ENCODE assay signal across 29 mouse cellular contexts in genomic region chr11:6596616-6597015, GRCm38 (mm10). TPM values are rescaled to one million over a fixed set of nuclear protein-coding genes. Genes with fewer than 3 reads are reported as not detected.
DNase-seq lines count a peak whose midpoint lies in the region; ATAC-seq lines count a peak whose summit lies in the region.
"Had no signal": no experiment of that assay in that cellular context is flagged by ENCODE, and none has a peak within 500 bp of the region (broad histone marks: within the 10 kb centered on the region; RNA-seq: fewer than 3 reads in every experiment).

No protein-coding gene starts in this region.

- no peaks in the 10 kb centered on the region for H3K27me3 ChIP-seq in hindbrain, embryonic 10.5 days (ENCODE audit: insufficient read depth, poor library complexity, severe bottlenecking)
- no peaks in the 10 kb centered on the region for H3K27me3 ChIP-seq in hindbrain, embryonic 11.5 days (ENCODE audit: control insufficient read depth, insufficient read depth, low read length)
- no peaks in the 10 kb centered on the region; the same call in 1 of the 2 replicates for H3K27me3 ChIP-seq in liver, embryonic 15.5 days
- H3K27me3 ChIP-seq in hindbrain, embryonic 15.5 days = no peaks in the 10 kb centered on the region
- no peaks in the 10 kb centered on the region for H3K27me3 ChIP-seq in midbrain, embryonic 14.5 days (ENCODE audit: control insufficient read depth, insufficient read depth, low read length)
- H3K27me3 ChIP-seq: embryonic facial prominence, embryonic 15.5 days; neural tube, embryonic 12.5 days had no signal

- ATAC-seq in hindbrain, embryonic 11.5 days (ENCODE audit: low FRiP score) = no peak
- ATAC-seq in liver, embryonic 15.5 days (ENCODE audit: insufficient read depth) = no peak
- no peak for ATAC-seq in hindbrain, embryonic 15.5 days (ENCODE audit: low FRiP score, low read depth)
- ATAC-seq in midbrain, embryonic 14.5 days (ENCODE audit: low FRiP score, low TSS enrichment) = no peak
- ATAC-seq: CD4-positive, CD25-positive, alpha-beta regulatory T cell, adult 4 months; forebrain, embryonic 14.5 days; intestine, embryonic 16.5 days had no signal

- DNase-seq in hindbrain, embryonic 10.5 days (ENCODE audit: low spot score) = no peak
- DNase-seq in hindbrain, embryonic 11.5 days (ENCODE audit: low spot score) = no peak
- no peak for DNase-seq in liver
- DNase-seq in midbrain, embryonic 14.5 days = no peak
- no peak for DNase-seq in cerebellum, postnatal 25 days
- DNase-seq in embryo, embryonic 10 days (ENCODE audit: low spot score) = no peak
- DNase-seq: adrenal gland, postnatal 14 days; cerebellum, adult 11 months; cerebellum, adult 9-11 months; heart, postnatal 10 days; kidney, adult 8-10 months; kidney, postnatal 4 days; left cerebral cortex, postnatal 4 days; lung, adult 2 months; lung, postnatal 10 days; thymus, adult 2 months; thymus, postnatal 4 days had no signal

- peaks cover 88% of the 10 kb centered on the region for H3K36me3 ChIP-seq in hindbrain, embryonic 10.5 days
- H3K36me3 ChIP-seq in hindbrain, embryonic 11.5 days (ENCODE audit: control insufficient read depth, insufficient read depth, low read length) = peaks cover 7% of the 10 kb centered on the region
- peaks cover 68% of the 10 kb centered on the region for H3K36me3 ChIP-seq in liver, embryonic 15.5 days (replicated peaks)
- H3K36me3 ChIP-seq in hindbrain, embryonic 15.5 days = peaks cover 49% of the 10 kb centered on the region
- peaks cover 86% of the 10 kb centered on the region for H3K36me3 ChIP-seq in midbrain, embryonic 14.5 days (ENCODE audit: control insufficient read depth, insufficient read depth, low read length)

- peak overlapping the region; percentile 31; the same call in 1 of the 2 replicates for H3K27ac ChIP-seq in hindbrain, embryonic 10.5 days
- no peak overlapping the region for H3K27ac ChIP-seq in hindbrain, embryonic 11.5 days (ENCODE audit: low read depth, low read length)
- H3K27ac ChIP-seq in liver, embryonic 15.5 days (replicated peaks) = peak overlapping the region; percentile 88
- H3K27ac ChIP-seq in hindbrain, embryonic 15.5 days (replicated peaks) = peak overlapping the region; percentile 43; the same call in 1 of the 2 replicates
- H3K27ac ChIP-seq in midbrain, embryonic 14.5 days (replicated peaks; ENCODE audit: low read depth, low read length) = 0 out of 2 replicates have a peak overlapping the region, but pooled peaks have one; percentile 83
- H3K27ac ChIP-seq: embryonic facial prominence, embryonic 10.5 days; embryonic facial prominence, embryonic 15.5 days; heart, embryonic 13.5 days; kidney, postnatal 0 days; macrophage; neural tube, embryonic 12.5 days had no signal

- no peak overlapping the region for H3K9ac ChIP-seq in hindbrain, embryonic 11.5 days (ENCODE audit: low read depth, low read length)
- H3K9ac ChIP-seq in liver, embryonic 15.5 days = no peak overlapping the region
- H3K9ac ChIP-seq in hindbrain, embryonic 15.5 days = no peak overlapping the region
- no peak overlapping the region for H3K9ac ChIP-seq in midbrain, embryonic 14.5 days (replicated peaks; ENCODE audit: low read length)
- H3K9ac ChIP-seq: embryonic facial prominence, embryonic 15.5 days; heart, embryonic 13.5 days; neural tube, embryonic 12.5 days had no signal

- H3K4me3 ChIP-seq in hindbrain, embryonic 10.5 days = no peak overlapping the region
- no peak overlapping the region for H3K4me3 ChIP-seq in hindbrain, embryonic 11.5 days (ENCODE audit: low read depth, low read length)
- no peak overlapping the region for H3K4me3 ChIP-seq in liver, embryonic 15.5 days (replicated peaks)
- H3K4me3 ChIP-seq in hindbrain, embryonic 15.5 days = no peak overlapping the region
- no peak overlapping the region for H3K4me3 ChIP-seq in midbrain, embryonic 14.5 days (replicated peaks; ENCODE audit: low read depth, low read length)
- H3K4me3 ChIP-seq: embryonic facial prominence, embryonic 10.5 days; embryonic facial prominence, embryonic 15.5 days; heart, embryonic 13.5 days; neural tube, embryonic 12.5 days had no signal

- 87% methylated on average over 3 of the region's 3 CpGs for WGBS in hindbrain, embryonic 10.5 days
- WGBS in hindbrain, embryonic 11.5 days = 89% methylated on average over 3 of the region's 3 CpGs
- WGBS in liver, embryonic 15.5 days (ENCODE audit: insufficient replicate concordance) = 77% methylated on average over 3 of the region's 3 CpGs
- 82% methylated on average over 3 of the region's 3 CpGs for WGBS in hindbrain, embryonic 15.5 days
- WGBS in midbrain, embryonic 14.5 days = 81% methylated on average over 3 of the region's 3 CpGs

- no peaks in the 10 kb centered on the region for H3K9me3 ChIP-seq in hindbrain, embryonic 10.5 days
- H3K9me3 ChIP-seq in hindbrain, embryonic 11.5 days (ENCODE audit: control insufficient read depth, low read length) = no peaks in the 10 kb centered on the region
- H3K9me3 ChIP-seq in liver, embryonic 15.5 days (replicated peaks) = no peaks in the 10 kb centered on the region
- H3K9me3 ChIP-seq in hindbrain, embryonic 15.5 days = no peaks in the 10 kb centered on the region
- H3K9me3 ChIP-seq in midbrain, embryonic 14.5 days (ENCODE audit: control insufficient read depth, low read length) = no peaks in the 10 kb centered on the region
- H3K9me3 ChIP-seq: embryonic facial prominence, embryonic 10.5 days; embryonic facial prominence, embryonic 15.5 days; heart, embryonic 13.5 days; neural tube, embryonic 12.5 days had no signal

- H3K4me2 ChIP-seq in hindbrain, embryonic 11.5 days (replicated peaks; ENCODE audit: low read depth, low read length) = no peak overlapping the region
- no peak overlapping the region for H3K4me2 ChIP-seq in liver, embryonic 15.5 days
- H3K4me2 ChIP-seq in hindbrain, embryonic 15.5 days = no peak overlapping the region
- H3K4me2 ChIP-seq in midbrain, embryonic 14.5 days (ENCODE audit: low read length) = no peak overlapping the region
- H3K4me2 ChIP-seq: embryonic facial prominence, embryonic 15.5 days; heart, embryonic 13.5 days; neural tube, embryonic 12.5 days had no signal

- H3K4me1 ChIP-seq in hindbrain, embryonic 10.5 days (replicated peaks) = peaks cover 47% of the 10 kb centered on the region
- peaks cover 20% of the 10 kb centered on the region for H3K4me1 ChIP-seq in hindbrain, embryonic 11.5 days (replicated peaks; ENCODE audit: control insufficient read depth, insufficient read depth, low read length)
- peaks cover 98% of the 10 kb centered on the region for H3K4me1 ChIP-seq in liver, embryonic 15.5 days (replicated peaks)
- H3K4me1 ChIP-seq in hindbrain, embryonic 15.5 days (replicated peaks) = peaks cover 39% of the 10 kb centered on the region
- peaks cover 36% of the 10 kb centered on the region for H3K4me1 ChIP-seq in midbrain, embryonic 14.5 days (ENCODE audit: control insufficient read depth, insufficient read depth, low read length)

RNA-seq across cellular contexts. Expression of gene Nacad, which starts 9.2 kb away (rescaled TPM):
- polyA plus RNA-seq in hindbrain, embryonic 10.5 days (2016; fragmentation: Nextera tagmentation; extraction: Ambion mirVana) = 21.8 and 56.0 TPM in 2 replicates
- polyA plus RNA-seq in hindbrain, embryonic 11.5 days (2014; fragmentation: Nextera tagmentation; extraction: Ambion mirVana) = 44.3 and 44.8 TPM in 2 replicates
- 5.2 and 5.3 TPM in 2 replicates for polyA plus RNA-seq in liver, embryonic 15.5 days (2015; fragmentation: Nextera tagmentation; extraction: Ambion mirVana)
- polyA plus RNA-seq in hindbrain, embryonic 15.5 days (2015; fragmentation: Nextera tagmentation; extraction: Ambion mirVana) = 85.3 and 89.8 TPM in 2 replicates
- polyA plus RNA-seq in midbrain, embryonic 14.5 days (2014; fragmentation: Nextera tagmentation; extraction: Ambion mirVana) = 88.5 and 100.0 TPM in 2 replicates
- polyA plus RNA-seq: macrophage had no signal

RNA-seq across cellular contexts. Expression of gene Tbrg4, which starts 29.3 kb away (rescaled TPM):
- polyA plus RNA-seq in hindbrain, embryonic 10.5 days (2016; fragmentation: Nextera tagmentation; extraction: Ambion mirVana) = 59.5 and 62.2 TPM in 2 replicates
- polyA plus RNA-seq in hindbrain, embryonic 11.5 days (2014; fragmentation: Nextera tagmentation; extraction: Ambion mirVana) = 31.8 and 34.6 TPM in 2 replicates
- polyA plus RNA-seq in liver, embryonic 15.5 days (2015; fragmentation: Nextera tagmentation; extraction: Ambion mirVana) = 31.0 and 33.3 TPM in 2 replicates
- 31.8 and 33.0 TPM in 2 replicates for polyA plus RNA-seq in hindbrain, embryonic 15.5 days (2015; fragmentation: Nextera tagmentation; extraction: Ambion mirVana)
- 28.1 and 30.2 TPM in 2 replicates for polyA plus RNA-seq in midbrain, embryonic 14.5 days (2014; fragmentation: Nextera tagmentation; extraction: Ambion mirVana)

RNA-seq across cellular contexts. Expression of gene Wap, which starts 41.8 kb away (rescaled TPM):
- polyA plus RNA-seq in hindbrain, embryonic 10.5 days (2016; fragmentation: Nextera tagmentation; extraction: Ambion mirVana) = not detected in 2 replicates
- polyA plus RNA-seq in hindbrain, embryonic 11.5 days (2014; fragmentation: Nextera tagmentation; extraction: Ambion mirVana) = not detected in 2 replicates
- not detected in 2 replicates for polyA plus RNA-seq in liver, embryonic 15.5 days (2015; fragmentation: Nextera tagmentation; extraction: Ambion mirVana)
- not detected in 2 replicates for polyA plus RNA-seq in hindbrain, embryonic 15.5 days (2015; fragmentation: Nextera tagmentation; extraction: Ambion mirVana)
- not detected in 2 replicates for polyA plus RNA-seq in midbrain, embryonic 14.5 days (2014; fragmentation: Nextera tagmentation; extraction: Ambion mirVana)
- polyA plus RNA-seq: CD4-positive, CD25-positive, alpha-beta regulatory T cell, adult 4 months; embryonic facial prominence, embryonic 10.5 days; embryonic facial prominence, embryonic 15.5 days; forebrain, embryonic 14.5 days; heart, embryonic 13.5 days; intestine, embryonic 16.5 days; kidney, postnatal 0 days; limb, embryonic 14.5 days; lung, adult 2 months; macrophage; neural tube, embryonic 12.5 days had no signal

RNA-seq across cellular contexts. Expression of gene Ccm2, which starts 49.9 kb away (rescaled TPM):
- polyA plus RNA-seq in hindbrain, embryonic 10.5 days (2016; fragmentation: Nextera tagmentation; extraction: Ambion mirVana) = 112 TPM in 2 replicates
- polyA plus RNA-seq in hindbrain, embryonic 11.5 days (2014; fragmentation: Nextera tagmentation; extraction: Ambion mirVana) = 88.2 and 88.4 TPM in 2 replicates
- 40.1 and 43.9 TPM in 2 replicates for polyA plus RNA-seq in liver, embryonic 15.5 days (2015; fragmentation: Nextera tagmentation; extraction: Ambion mirVana)
- 92.2 and 95.9 TPM in 2 replicates for polyA plus RNA-seq in hindbrain, embryonic 15.5 days (2015; fragmentation: Nextera tagmentation; extraction: Ambion mirVana)
- polyA plus RNA-seq in midbrain, embryonic 14.5 days (2014; fragmentation: Nextera tagmentation; extraction: Ambion mirVana) = 73.8 and 84.3 TPM in 2 replicates
